Mouse (Mus musculus) CH12.LX (cell line): Measurements from ENCODE around the gene Luzp1. TPM values are rescaled to one million over a fixed set of nuclear protein-coding genes. Genes with fewer than 3 reads are reported as not detected.
A peak's percentile ranks its signal among the peaks of the same experiment; 100 is the strongest.

Source experiments
- DNase-seq: peaks from one replicate; pipeline ENCODE4 v3.0.0-alpha.2; 2013; ENCODE audit errors: extremely low read depth
- H3K27ac ChIP-seq: 2 replicates; pipeline ENCODE4 v1.5.1; 2012; ENCODE audit warnings: low read depth, mild to moderate bottlenecking, control low read depth, moderate library complexity; ENCODE audit not compliant: insufficient read depth
- H3K27me3 ChIP-seq: replicated peaks from 2 replicates; pipeline ENCODE3; 2012; ENCODE audit warnings: inconsistent platforms
- H3K36me3 ChIP-seq, 2 experiments: replicated peaks in 1 of 2; 2 replicates each; pipeline versions ENCODE3 to v1.6.1; 2012; ENCODE audit warnings: inconsistent platforms in 1 of 2, low read length in 1 of 2, mild to moderate bottlenecking in 1 of 2, mixed read lengths in 1 of 2, moderate library complexity in 1 of 2; ENCODE audit not compliant: control insufficient read depth in 1 of 2, insufficient read depth in 1 of 2
- H3K4me1 ChIP-seq, 2 experiments: 2 replicates each; pipeline ENCODE4 v1.6.1; 2012; ENCODE audit warnings: inconsistent platforms in 1 of 2, moderate library complexity in 1 of 2; ENCODE audit not compliant: insufficient read depth in 2 of 2, control insufficient read depth in 1 of 2
- H3K4me2 ChIP-seq: 2 replicates; pipeline ENCODE4 v1.6.1; 2012; ENCODE audit warnings: low read depth, mild to moderate bottlenecking, control low read depth; ENCODE audit not compliant: poor library complexity, insufficient read depth, severe bottlenecking
- H3K4me3 ChIP-seq, 3 experiments: fragments of 150-350 bp in 1 of 3; sonication (generic) in 1 of 3; replicated peaks in 1 of 3; 2 replicates each; pipeline versions ENCODE3 to v1.5.1; 2011 to 2012; ENCODE audit warnings: low read depth in 2 of 3, low read length in 2 of 3, mild to moderate bottlenecking in 2 of 3, moderate library complexity in 2 of 3, control low read depth in 1 of 3, improper control_type of control experiment in 1 of 3, inconsistent platforms in 1 of 3, mixed read lengths in 1 of 3; ENCODE audit not compliant: poor library complexity in 1 of 3
- H3K79me2 ChIP-seq: replicated peaks from 2 replicates; pipeline ENCODE4 v1.6.1; 2012; ENCODE audit warnings: mild to moderate bottlenecking, moderate library complexity; ENCODE audit not compliant: control insufficient read depth, poor library complexity, insufficient read depth, severe bottlenecking; ENCODE audit errors: extremely low read depth
- H3K9ac ChIP-seq: 2 replicates; pipeline ENCODE4 v1.6.1; 2012; ENCODE audit warnings: low read depth, mild to moderate bottlenecking, control low read depth, moderate library complexity; ENCODE audit not compliant: insufficient read depth
- H3K9me3 ChIP-seq: replicated peaks from 2 replicates; pipeline ENCODE3; 2012; ENCODE audit warnings: low read length, inconsistent platforms, mixed read lengths
- CHD1 ChIP-seq: IDR thresholded peaks from 2 replicates; pipeline ENCODE4 v1.6.1; 2012; ENCODE audit warnings: low read depth, low read length, improper control_type of control experiment, inconsistent platforms
- CTCF ChIP-seq, 2 experiments: IDR thresholded peaks in 1 of 2; conservative IDR thresholded peaks in 1 of 2; 2 replicates each; pipeline ENCODE4 v1.5.1; 2011 to 2012; ENCODE audit warnings: low read depth in 2 of 2, low read length in 2 of 2, improper control_type of control experiment in 1 of 2, inconsistent platforms in 1 of 2, mild to moderate bottlenecking in 1 of 2, moderate library complexity in 1 of 2
- E2F4 ChIP-seq: IDR thresholded peaks from 2 replicates; pipeline ENCODE4 v1.6.1; 2011; ENCODE audit warnings: low read depth, low read length, improper control_type of control experiment; ENCODE audit not compliant: insufficient replicate concordance
- ETS1 ChIP-seq: conservative IDR thresholded peaks from 2 replicates; pipeline ENCODE4 v1.6.1; 2012; ENCODE audit warnings: low read depth, mild to moderate bottlenecking, inconsistent platforms, low read length, improper control_type of control experiment, moderate library complexity
- HCFC1 ChIP-seq: IDR thresholded peaks from 2 replicates; pipeline ENCODE4 v1.6.1; 2012; ENCODE audit warnings: low read depth, mild to moderate bottlenecking, inconsistent platforms, low read length, improper control_type of control experiment
- IRF4 ChIP-seq: IDR thresholded peaks from 2 replicates; pipeline ENCODE4 v1.6.1; 2014; ENCODE audit warnings: low read depth, mild to moderate bottlenecking, inconsistent platforms, low read length, improper control_type of control experiment
- JUN ChIP-seq: IDR thresholded peaks from 2 replicates; pipeline ENCODE4 v1.6.1; 2011; ENCODE audit warnings: low read depth, mild to moderate bottlenecking, low read length, improper control_type of control experiment, moderate library complexity; ENCODE audit not compliant: insufficient read depth
- JUND ChIP-seq: conservative IDR thresholded peaks from 2 replicates; pipeline ENCODE4 v1.6.1; 2011; ENCODE audit warnings: low read depth, low read length, improper control_type of control experiment
- KAT2A ChIP-seq: IDR thresholded peaks from 2 replicates; pipeline ENCODE4 v1.6.1; 2012; ENCODE audit warnings: low read length, improper control_type of control experiment, inconsistent platforms; ENCODE audit not compliant: insufficient replicate concordance
- MAFK ChIP-seq: IDR thresholded peaks from 2 replicates; pipeline ENCODE4 v1.6.1; 2011; ENCODE audit warnings: low read length, improper control_type of control experiment; ENCODE audit not compliant: insufficient replicate concordance
- MAX ChIP-seq: IDR thresholded peaks from 2 replicates; pipeline ENCODE4 v1.6.1; 2011; ENCODE audit warnings: low read length, improper control_type of control experiment
- MAZ ChIP-seq: IDR thresholded peaks from 2 replicates; pipeline ENCODE4 v1.6.1; 2012; ENCODE audit warnings: low read depth, mild to moderate bottlenecking, inconsistent platforms, low read length, improper control_type of control experiment, moderate library complexity
- MEF2A ChIP-seq: IDR thresholded peaks from 2 replicates; pipeline ENCODE4 v1.6.1; 2014; ENCODE audit warnings: low read depth, mild to moderate bottlenecking, inconsistent platforms, low read length, improper control_type of control experiment, borderline replicate concordance
- MXI1 ChIP-seq: IDR thresholded peaks from 2 replicates; pipeline ENCODE4 v1.6.1; 2011; ENCODE audit warnings: mild to moderate bottlenecking, low read depth, low read length, improper control_type of control experiment
- MYC ChIP-seq: IDR thresholded peaks from 2 replicates; pipeline ENCODE4 v1.6.1; 2011; ENCODE audit warnings: low read depth, mild to moderate bottlenecking, improper control_type of control experiment, low read length
- NELFE ChIP-seq: IDR thresholded peaks from 2 replicates; pipeline ENCODE4 v1.6.1; 2011; ENCODE audit warnings: low read depth, low read length, improper control_type of control experiment
- NRF1 ChIP-seq: IDR thresholded peaks from 2 replicates; pipeline ENCODE4 v1.6.1; 2014; ENCODE audit warnings: low read depth, mild to moderate bottlenecking, inconsistent platforms, low read length, improper control_type of control experiment, moderate library complexity
- PAX5 ChIP-seq: IDR thresholded peaks from 2 replicates; pipeline ENCODE4 v1.6.1; 2012; ENCODE audit warnings: low read length, inconsistent platforms, mixed read lengths
- POLR2A ChIP-seq: IDR thresholded peaks from 2 replicates; pipeline ENCODE4 v1.6.1; 2011; ENCODE audit warnings: low read depth, mild to moderate bottlenecking, improper control_type of control experiment, low read length
- POLR2AphosphoS2 ChIP-seq: IDR thresholded peaks from 2 replicates; pipeline ENCODE4 v1.6.1; 2011; ENCODE audit warnings: low read depth, low read length, improper control_type of control experiment
- RCOR1 ChIP-seq: conservative IDR thresholded peaks from 2 replicates; pipeline ENCODE4 v1.6.1; 2012; ENCODE audit warnings: low read depth, mild to moderate bottlenecking, inconsistent platforms, low read length, improper control_type of control experiment
- SIN3A ChIP-seq: IDR thresholded peaks from 2 replicates; pipeline ENCODE4 v1.6.1; 2012; ENCODE audit warnings: low read length, improper control_type of control experiment, inconsistent platforms
- SMC3 ChIP-seq: IDR thresholded peaks from 2 replicates; pipeline ENCODE4 v1.6.1; 2011; ENCODE audit warnings: low read depth, low read length, improper control_type of control experiment
- TCF12 ChIP-seq: IDR thresholded peaks from 2 replicates; pipeline ENCODE4 v1.6.1; 2014; ENCODE audit warnings: low read depth, mild to moderate bottlenecking, inconsistent platforms, low read length, improper control_type of control experiment
- UBTF ChIP-seq: IDR thresholded peaks from 2 replicates; pipeline ENCODE4 v1.6.1; 2012; ENCODE audit warnings: low read depth, mild to moderate bottlenecking, inconsistent platforms, low read length, improper control_type of control experiment, moderate library complexity
- USF1 ChIP-seq: IDR thresholded peaks from 2 replicates; pipeline ENCODE4 v1.6.1; 2014; ENCODE audit warnings: low read depth, mild to moderate bottlenecking, inconsistent platforms, low read length, improper control_type of control experiment
- USF2 ChIP-seq: conservative IDR thresholded peaks from 2 replicates; pipeline ENCODE4 v1.6.1; 2011; ENCODE audit warnings: low read depth, low read length, improper control_type of control experiment
- ZC3H11A ChIP-seq: IDR thresholded peaks from 2 replicates; pipeline ENCODE4 v1.6.1; 2012; ENCODE audit warnings: low read depth, mild to moderate bottlenecking, inconsistent platforms, low read length, improper control_type of control experiment
- ZMIZ1 ChIP-seq: IDR thresholded peaks from 2 replicates; pipeline ENCODE4 v1.6.1; 2012; ENCODE audit warnings: low read depth, mild to moderate bottlenecking, inconsistent platforms, low read length, improper control_type of control experiment
- ZNF384 ChIP-seq: IDR thresholded peaks from 2 replicates; pipeline ENCODE4 v1.6.1; 2012; ENCODE audit warnings: low read depth, low read length, improper control_type of control experiment, inconsistent platforms
- dilution Hi-C: fragments of 300-500 bp; cut with MboI; formaldehyde crosslinking; loops from 2 replicates; pipeline ENCODE4 v1.14.3; 2020; ENCODE audit warnings: low sequenced_read_pairs; ENCODE audit not compliant: extremely low pct_unique_long_range_greater_than_20kb, extremely low pct_ligation_motif_present
- in situ Hi-C: fragments of 300-500 bp; cut with MboI; formaldehyde crosslinking; loops from 3 replicates; pipeline ENCODE4 v1.14.3; 2019; ENCODE audit warnings: low sequenced_read_pairs, low pct_ligation_motif_present, low pct_unique_long_range_greater_than_20kb, mixed read lengths
- polyA plus RNA-seq: library from polyadenylated mRNA; unstranded; fragments of >175 nt; gene quantifications from 2 replicates; pipeline ENCODE4 v1.2.1, GENCODE M21; 2012; ENCODE audit warnings: low read depth; ENCODE audit not compliant: insufficient read length
- total RNA-seq, 2 experiments: library from RNA; depleted of rRNA; stranded (reverse); fragments of 300-350 nt in 1 of 2; fragments of >200 nt in 1 of 2; gene quantifications; 2 replicates each; pipeline ENCODE4 v1.2.3; 2012 to 2014

The Luzp1 gene
- total and polyA plus RNA-seq, 3 experiments, result 5.0 to 7.0 (median 6.1) TPM

DNA sequence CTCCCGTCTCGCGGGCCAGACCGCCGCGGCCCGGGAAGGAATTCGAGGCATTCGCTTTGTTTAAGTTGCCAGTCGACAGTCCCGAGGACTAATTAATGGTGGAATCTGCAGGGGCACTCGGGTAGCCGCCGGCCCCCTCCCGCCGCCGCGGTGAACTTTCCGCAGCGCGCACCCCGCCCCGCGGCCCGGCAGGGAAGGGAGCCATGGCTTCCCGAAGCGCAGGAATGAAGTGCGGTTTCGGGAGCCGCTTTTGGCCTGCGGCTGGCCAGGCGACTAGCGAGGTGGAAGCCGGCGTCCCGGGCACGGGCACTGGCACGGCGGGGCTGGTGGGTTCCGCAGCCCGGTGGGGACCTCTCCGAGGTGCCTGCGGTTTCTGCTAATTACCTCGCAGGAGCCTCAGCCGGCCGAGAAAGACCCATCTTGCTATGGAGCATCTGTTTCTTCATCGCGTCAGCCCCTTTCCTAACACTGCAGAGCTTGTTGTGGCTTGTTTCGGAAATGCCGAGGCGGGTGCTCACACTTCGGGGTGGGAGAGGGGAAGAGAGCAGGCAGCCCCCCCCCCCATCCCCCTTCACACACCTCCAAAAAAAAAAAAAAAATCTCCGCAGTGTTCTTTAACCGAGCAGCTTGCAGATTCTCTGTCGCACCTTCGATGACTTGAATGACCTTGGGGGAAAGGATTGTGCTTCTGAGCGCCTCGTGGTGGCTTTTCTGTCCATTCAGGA lies 948 bp downstream of the Luzp1 start:
- TF ChIP-seq SIN3A (no peak), MYC (no peak), MAFK (no peak), E2F4 (no peak), NRF1 (no peak), ZNF384 (peak; percentile 82), UBTF (no peak), USF2 (no peak), KAT2A (no peak), HCFC1 (no peak), USF1 (no peak), ZMIZ1 (no peak), MEF2A (no peak), JUN (no peak), NELFE (no peak), SMC3 (no peak), ZC3H11A (no peak), POLR2A (no peak), MXI1 (peak; percentile 39; the same call in 1 of the 2 replicates), MAX (no peak), RCOR1 (no peak), TCF12 (no peak), CTCF (conservative IDR thresholded peaks at IDR 0.05 in 1 of 2, IDR thresholded peaks at IDR 0.05 in 1 of 2; ENCODE audit: low read depth in 2 of 2, low read length in 2 of 2) (no peak), PAX5 (no peak), POLR2AphosphoS2 (no peak), ETS1 (no peak), IRF4 (0 out of 2 replicates have a peak, but pooled peaks have one; percentile 9), MAZ (0 out of 2 replicates have a peak, but pooled peaks have one; percentile 66), CHD1 (0 out of 2 replicates have a peak, but pooled peaks have one; percentile 35), JUND (no peak)
- Histone ChIP-seq H3K4me2 (peak overlapping the region; percentile 72), H3K9me3 (no peaks in the 10 kb centered on the region), H3K27ac (no peak overlapping the region), H3K79me2 (peaks cover 5% of the 10 kb centered on the region; the same call in 1 of the 2 replicates), H3K4me3 (peak overlapping the region; percentile 49 to 75 (median 72)), H3K9ac (peak overlapping the region; percentile 71), H3K27me3 (peaks cover 14% of the 10 kb centered on the region), H3K4me1 (peaks cover 0 to 21% of the 10 kb centered on the region in 2 experiments; a peak in 3 of 4 replicates), H3K36me3 (no peaks in the 10 kb centered on the region)
- in situ Hi-C loops, result no loop called here
- DNase-seq, result peak; percentile 42
- dilution Hi-C loops, result no loop called here
